Mouse (Mus musculus): ENCODE measurements at regions not wholly inside any gene's neighbourhood (a gene's known extent, or its start where the extent isn't known, plus 50 kb on each side); places are given as distances from the start of the nearest gene placed in this dataset.

- 25% methylated on average over 2 of the region's 2 CpGs for WGBS
These were observed 105.8 kb upstream of the Stx18 start for GRCm38 (mm10) chr5:37932760-37933122.

DNA sequence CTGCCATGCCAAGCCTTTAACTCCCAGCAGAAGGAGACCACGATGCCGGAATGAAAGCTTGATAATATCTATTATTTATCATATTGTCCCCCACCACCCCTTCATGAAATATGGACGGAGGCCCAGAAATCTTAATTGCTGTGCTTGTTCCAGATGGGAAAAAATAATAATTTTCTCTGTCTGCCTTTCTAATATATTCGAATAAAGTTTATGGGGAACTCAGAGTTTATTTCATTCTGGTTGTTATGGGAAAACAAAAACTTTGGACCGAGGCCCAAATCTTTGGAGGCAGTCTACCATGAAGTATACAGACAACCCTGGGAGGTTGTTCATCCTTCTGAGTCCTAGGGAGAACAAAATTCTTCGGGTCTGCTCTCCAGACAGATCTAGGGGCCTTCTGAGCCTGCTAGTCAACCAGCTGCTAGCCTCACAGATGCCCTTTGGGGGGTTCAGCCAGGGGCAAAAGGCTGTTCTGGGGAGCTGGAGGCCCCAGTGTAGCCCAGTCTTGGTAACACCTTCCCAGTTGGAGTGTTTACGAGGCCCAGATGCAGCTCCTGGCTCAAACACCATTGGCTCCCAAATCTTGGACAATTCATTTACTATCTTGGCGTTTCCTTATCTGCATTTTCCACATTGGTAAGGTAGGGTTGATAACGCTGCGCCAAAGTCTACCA lies 106.3 kb upstream of the Stx18 start:
- H3K4me2 ChIP-seq, result no peak overlapping the region
- H3K36me3 ChIP-seq, result no peaks in the 10 kb centered on the region
- no peak overlapping the region for H3K9ac ChIP-seq
- H3K27ac ChIP-seq (ENCODE audit: poor library complexity, severe bottlenecking), result no peak overlapping the region
- ATAC-seq (ENCODE audit: insufficient number of reproducible peaks, low FRiP score), result no peak
- peaks cover 4% of the 10 kb centered on the region for H3K27me3 ChIP-seq (replicated peaks)
- H3K4me1 ChIP-seq (replicated peaks), result 0 out of 2 replicates have a peak, but pooled peaks cover 5% of the 10 kb centered on the region
- WGBS, result 72% methylated on average over 10 of the region's 10 CpGs
- no peak overlapping the region for H3K4me3 ChIP-seq
- no peaks in the 10 kb centered on the region for H3K9me3 ChIP-seq (replicated peaks)

More at GRCm38 (mm10) chr5:37932760-37933122, 105.8 kb upstream of the Stx18 start:
- no peak overlapping the region for H3K4me3 ChIP-seq
- H3K27me3 ChIP-seq (replicated peaks), result peaks cover 4% of the 10 kb centered on the region
- H3K27ac ChIP-seq (ENCODE audit: poor library complexity, severe bottlenecking), result no peak overlapping the region
- no peak overlapping the region for H3K9ac ChIP-seq
- H3K36me3 ChIP-seq, result no peaks in the 10 kb centered on the region
- no peaks in the 10 kb centered on the region for H3K9me3 ChIP-seq (replicated peaks)
- ATAC-seq (ENCODE audit: insufficient number of reproducible peaks, low FRiP score), result no peak
- no peak overlapping the region for H3K4me2 ChIP-seq
- 0 out of 2 replicates have a peak, but pooled peaks cover 5% of the 10 kb centered on the region for H3K4me1 ChIP-seq (replicated peaks)

- Histone ChIP-seq H3K27me3 (replicated peaks) (peaks cover 39% of the 10 kb centered on the region), H3K4me3 (no peak overlapping the region), H3K4me2 (no peak overlapping the region), H3K36me3 (no peaks in the 10 kb centered on the region), H3K4me1 (replicated peaks) (no peaks in the 10 kb centered on the region), H3K9me3 (replicated peaks) (no peaks in the 10 kb centered on the region), H3K9ac (no peak overlapping the region), H3K27ac (ENCODE audit: poor library complexity, severe bottlenecking) (no peak overlapping the region)
- WGBS, result 23% methylated on average over 2 of the region's 2 CpGs
- ATAC-seq (ENCODE audit: insufficient number of reproducible peaks, low FRiP score), result no peak
These were observed 96.1 kb upstream of the Msx1 start for GRCm38 (mm10) chr5:37920481-37920880.

DNA sequence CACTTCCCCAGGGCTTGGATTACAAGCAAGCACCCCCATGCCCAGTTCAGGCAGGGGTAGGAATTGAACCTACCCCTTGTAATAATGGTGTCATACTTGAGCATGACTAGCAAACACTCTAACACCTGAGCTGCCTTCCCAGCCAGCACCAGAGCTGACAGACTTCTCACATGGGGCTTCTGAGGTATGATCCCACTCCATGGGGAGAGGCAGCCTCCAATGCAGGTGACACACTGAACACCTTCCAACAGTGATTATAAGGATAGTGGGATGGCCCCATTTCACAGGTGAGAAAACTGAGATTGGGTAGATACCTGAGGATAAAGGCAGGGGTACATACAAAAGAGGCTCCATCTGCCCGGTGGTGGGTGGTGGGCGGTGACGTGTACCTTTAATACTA lies 94.7 kb upstream of the Msx1 start:
- ATAC-seq (ENCODE audit: insufficient number of reproducible peaks, low FRiP score), result no peak

GRCm38 (mm10) chr5:37918001-37918707 lies 93.8 kb upstream of the Msx1 start:
- Histone ChIP-seq H3K9me3 (replicated peaks) (no peaks in the 10 kb centered on the region), H3K4me1 (replicated peaks) (no peaks in the 10 kb centered on the region), H3K9ac (no peak overlapping the region), H3K27me3 (replicated peaks) (peaks cover 39% of the 10 kb centered on the region), H3K27ac (ENCODE audit: poor library complexity, severe bottlenecking) (no peak overlapping the region), H3K4me2 (peak overlapping the region; percentile 61), H3K36me3 (no peaks in the 10 kb centered on the region), H3K4me3 (peak overlapping the region; percentile 28)
- no peak for ATAC-seq (ENCODE audit: insufficient number of reproducible peaks, low FRiP score)
- WGBS, result 6% methylated on average over 28 of the region's 28 CpGs

More for the DNA sequence above, 94.7 kb upstream of the Msx1 start:
- Histone ChIP-seq H3K4me1 (replicated peaks) (no peaks in the 10 kb centered on the region), H3K9me3 (replicated peaks) (no peaks in the 10 kb centered on the region), H3K27me3 (replicated peaks) (peaks cover 39% of the 10 kb centered on the region), H3K36me3 (no peaks in the 10 kb centered on the region), H3K4me2 (no peak overlapping the region), H3K27ac (ENCODE audit: poor library complexity, severe bottlenecking) (no peak overlapping the region), H3K4me3 (no peak overlapping the region), H3K9ac (no peak overlapping the region)
- 74% methylated on average over 3 of the region's 3 CpGs for WGBS

DNA sequence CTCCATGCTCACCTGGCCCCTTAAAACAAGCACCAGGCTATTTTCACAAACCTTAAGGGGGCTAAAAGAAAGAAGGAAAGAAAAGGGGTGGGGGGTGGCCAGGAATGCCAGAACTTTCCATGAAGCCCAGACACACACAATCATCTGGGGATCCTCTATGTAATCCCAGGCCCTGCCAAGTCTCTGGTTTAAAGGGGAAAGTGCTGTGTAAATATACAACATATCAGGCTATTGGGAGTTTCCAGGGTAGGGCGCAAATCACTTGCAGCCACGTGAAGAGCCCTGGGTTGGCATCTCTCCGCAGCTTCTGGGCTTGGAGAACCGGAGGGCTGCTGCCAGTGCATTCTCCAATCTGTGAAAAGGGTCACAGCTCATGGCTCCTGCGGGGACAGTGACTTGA lies 92.8 kb upstream of the Msx1 start:
- H3K27ac ChIP-seq (ENCODE audit: poor library complexity, severe bottlenecking), result no peak overlapping the region
- H3K9ac ChIP-seq, result no peak overlapping the region
- H3K9me3 ChIP-seq (replicated peaks), result no peaks in the 10 kb centered on the region
- no peak overlapping the region for H3K4me3 ChIP-seq
- WGBS, result 19% methylated on average over 5 of the region's 5 CpGs
- H3K4me2 ChIP-seq, result no peak overlapping the region
- no peaks in the 10 kb centered on the region for H3K4me1 ChIP-seq (replicated peaks)
- no peaks in the 10 kb centered on the region for H3K36me3 ChIP-seq
- H3K27me3 ChIP-seq (replicated peaks), result peaks cover 39% of the 10 kb centered on the region
- ATAC-seq (ENCODE audit: insufficient number of reproducible peaks, low FRiP score), result no peak

GRCm38 (mm10) chr5:37904683-37905352 lies 80.4 kb upstream of the Msx1 start:
- 30% methylated on average over 5 of the region's 5 CpGs for WGBS
- Histone ChIP-seq H3K36me3 (no peaks in the 10 kb centered on the region), H3K4me2 (no peak overlapping the region), H3K4me1 (replicated peaks) (peaks cover 3% of the 10 kb centered on the region; the same call in 1 of the 2 replicates), H3K9me3 (replicated peaks) (peaks cover 6% of the 10 kb centered on the region; the same call in 1 of the 2 replicates), H3K27ac (ENCODE audit: poor library complexity, severe bottlenecking) (no peak overlapping the region), H3K27me3 (replicated peaks) (peaks cover 63% of the 10 kb centered on the region), H3K4me3 (no peak overlapping the region), H3K9ac (no peak overlapping the region)
- no peak; the same call in 1 of the 2 replicates for ATAC-seq (ENCODE audit: insufficient number of reproducible peaks, low FRiP score)

DNA sequence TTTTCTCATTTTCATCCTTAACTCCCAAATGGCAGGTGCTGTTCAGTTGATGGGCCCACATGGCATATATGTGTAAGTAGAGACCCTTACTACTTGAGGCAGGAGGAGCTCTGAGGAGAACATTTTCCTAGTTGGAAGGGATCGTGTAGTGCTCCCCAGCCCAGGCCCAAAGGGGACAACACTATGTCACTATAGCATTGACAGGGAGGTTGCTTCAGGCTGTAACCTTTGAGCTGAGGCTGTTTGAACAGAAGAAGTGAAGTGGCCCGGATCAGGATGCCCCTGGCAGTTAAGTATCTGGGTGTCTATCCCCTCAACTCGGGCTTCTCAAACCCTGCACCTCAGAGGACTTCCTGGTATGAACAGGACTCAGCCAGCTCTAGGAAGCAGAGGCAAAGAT lies 79.5 kb upstream of the Msx1 start:
- Histone ChIP-seq H3K4me2 (no peak overlapping the region), H3K27ac (ENCODE audit: poor library complexity, severe bottlenecking) (no peak overlapping the region), H3K36me3 (no peaks in the 10 kb centered on the region), H3K9me3 (replicated peaks) (no peaks in the 10 kb centered on the region), H3K27me3 (replicated peaks) (peaks cover 72% of the 10 kb centered on the region), H3K4me1 (replicated peaks) (peaks cover 3% of the 10 kb centered on the region; the same call in 1 of the 2 replicates), H3K9ac (no peak overlapping the region), H3K4me3 (no peak overlapping the region)
- ATAC-seq (ENCODE audit: insufficient number of reproducible peaks, low FRiP score), result no peak
- 67% methylated on average over 3 of the region's 3 CpGs for WGBS

DNA sequence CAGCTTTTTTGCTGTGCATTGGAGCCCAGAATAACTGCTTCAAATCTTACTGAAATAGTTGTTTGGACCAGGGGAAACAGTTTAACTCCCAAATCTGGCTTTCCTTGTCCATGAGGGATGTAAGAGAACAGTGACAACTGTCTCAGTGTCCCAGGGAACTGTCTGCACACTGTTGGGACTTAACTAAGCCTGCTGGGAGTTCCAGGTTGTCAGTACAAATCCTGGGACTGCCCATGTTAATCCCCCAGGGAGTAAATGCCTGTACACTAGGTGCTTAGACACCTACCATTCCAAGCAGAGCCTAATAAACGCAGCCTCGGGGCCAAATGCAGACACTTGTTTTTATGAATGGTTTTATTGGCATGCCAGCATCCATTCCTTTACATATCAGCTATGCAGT lies 78.4 kb upstream of the Msx1 start:
- H3K4me3 ChIP-seq, result no peak overlapping the region
- H3K27me3 ChIP-seq (replicated peaks), result peaks cover 80% of the 10 kb centered on the region
- no peak for ATAC-seq (ENCODE audit: insufficient number of reproducible peaks, low FRiP score)
- H3K36me3 ChIP-seq, result no peaks in the 10 kb centered on the region
- no peak overlapping the region for H3K27ac ChIP-seq (ENCODE audit: poor library complexity, severe bottlenecking)
- H3K9ac ChIP-seq, result no peak overlapping the region
- peaks cover 3% of the 10 kb centered on the region; the same call in 1 of the 2 replicates for H3K4me1 ChIP-seq (replicated peaks)
- H3K9me3 ChIP-seq (replicated peaks), result no peaks in the 10 kb centered on the region
- H3K4me2 ChIP-seq, result no peak overlapping the region
- WGBS, result 78% methylated on average over 2 of the region's 2 CpGs

- ATAC-seq (ENCODE audit: insufficient number of reproducible peaks, low FRiP score), result no peak
- H3K27ac ChIP-seq (ENCODE audit: poor library complexity, severe bottlenecking), result no peak overlapping the region
- H3K4me1 ChIP-seq (replicated peaks), result peaks cover 3% of the 10 kb centered on the region; the same call in 1 of the 2 replicates
- peak overlapping the region; percentile 54; the same call in 1 of the 2 replicates for H3K9ac ChIP-seq
- H3K4me2 ChIP-seq, result peak overlapping the region; percentile 65
- no peaks in the 10 kb centered on the region for H3K9me3 ChIP-seq (replicated peaks)
- H3K36me3 ChIP-seq, result no peaks in the 10 kb centered on the region
- H3K27me3 ChIP-seq (replicated peaks), result peaks cover 86% of the 10 kb centered on the region
- peak overlapping the region; percentile 34 for H3K4me3 ChIP-seq
- WGBS, result 1% methylated on average over 16 of the region's 16 CpGs
These were observed 77.5 kb upstream of the Msx1 start for GRCm38 (mm10) chr5:37901861-37902291.

- H3K9ac ChIP-seq, result no peak overlapping the region
- 70% methylated on average over 12 of the region's 12 CpGs for WGBS
- H3K4me1 ChIP-seq (replicated peaks), result peaks cover 20% of the 10 kb centered on the region
- H3K4me3 ChIP-seq, result no peak overlapping the region
- ATAC-seq (ENCODE audit: insufficient number of reproducible peaks, low FRiP score), result no peak
- no peak overlapping the region for H3K27ac ChIP-seq (ENCODE audit: poor library complexity, severe bottlenecking)
- H3K9me3 ChIP-seq (replicated peaks), result no peaks in the 10 kb centered on the region
- H3K36me3 ChIP-seq, result no peaks in the 10 kb centered on the region
- H3K4me2 ChIP-seq, result no peak overlapping the region
- peaks cover 87% of the 10 kb centered on the region for H3K27me3 ChIP-seq (replicated peaks)
These were observed 73.7 kb upstream of the Msx1 start for GRCm38 (mm10) chr5:37898041-37898615.

Measured in heart, embryonic 12.5 days (tissue).